Mouse (Mus musculus) liver, embryonic 14.5 days (tissue): ENCODE results near the gene Fam20c. TPM values are rescaled to one million over a fixed set of nuclear protein-coding genes. Genes with fewer than 3 reads are reported as not detected.

ENCODE experiments used
- ATAC-seq: fragments of 200-750 bp; cut with Nextera tagmentation; 2 replicates; pipeline ENCODE4 v1.8.0; 2017; ENCODE audit warnings: moderate number of reproducible peaks, mild to moderate bottlenecking, moderate library complexity; ENCODE audit not compliant: insufficient read depth
- DNase-seq, 3 experiments: peaks; one replicate each; pipeline ENCODE4 v3.0.0-alpha.2; 2012 to 2013; ENCODE audit warnings: low read depth in 3 of 3, low spot score in 3 of 3
- H3K27ac ChIP-seq: fragments of 300-500 bp; sonication (generic); 2 replicates; pipeline ENCODE4 v1.5.1; 2014; ENCODE audit warnings: moderate library complexity, mild to moderate bottlenecking, control low read depth, inconsistent platforms
- H3K27me3 ChIP-seq: fragments of 300-500 bp; sonication (generic); 2 replicates; pipeline ENCODE4 v1.6.1; 2014; ENCODE audit warnings: mild to moderate bottlenecking, low read length, moderate library complexity; ENCODE audit not compliant: control insufficient read depth, insufficient read depth
- H3K36me3 ChIP-seq: fragments of 300-500 bp; sonication (generic); replicated peaks from 2 replicates; pipeline ENCODE4 v1.6.1; 2014; ENCODE audit warnings: low read depth; ENCODE audit not compliant: control insufficient read depth, insufficient read depth
- H3K4me1 ChIP-seq, 2 experiments: fragments of 200-500 bp in 1 of 2; fragments of 300-500 bp in 1 of 2; sonication (generic) in 1 of 2; replicated peaks; 2 replicates each; pipeline ENCODE4 v1.6.1; 2012 to 2014; ENCODE audit warnings: antibody characterized with exemption in 1 of 2, inconsistent platforms in 1 of 2, low read length in 1 of 2; ENCODE audit not compliant: control insufficient read depth in 2 of 2, insufficient read depth in 2 of 2
- H3K4me2 ChIP-seq: fragments of 300-500 bp; sonication (generic); 2 replicates; pipeline ENCODE4 v1.6.1; 2014; ENCODE audit warnings: low read depth, mild to moderate bottlenecking, control low read depth, moderate library complexity
- H3K4me3 ChIP-seq, 2 experiments: fragments of 200-500 bp in 1 of 2; fragments of 300-500 bp in 1 of 2; sonication (generic) in 1 of 2; 2 replicates each; pipeline ENCODE4 v1.5.1; 2012 to 2014; ENCODE audit warnings: low read depth in 2 of 2, low read length in 2 of 2, mild to moderate bottlenecking in 2 of 2, control low read depth in 1 of 2, inconsistent platforms in 1 of 2, moderate library complexity in 1 of 2; ENCODE audit not compliant: insufficient read depth in 1 of 2
- H3K9ac ChIP-seq: fragments of 300-500 bp; sonication (generic); replicated peaks from 2 replicates; pipeline ENCODE4 v1.6.1; 2014; ENCODE audit warnings: mild to moderate bottlenecking, control low read depth, moderate library complexity
- H3K9me3 ChIP-seq: fragments of 300-500 bp; sonication (generic); 2 replicates; pipeline ENCODE4 v1.6.1; 2016; ENCODE audit warnings: low read length, mixed read lengths; ENCODE audit not compliant: control insufficient read depth
- CTCF ChIP-seq: IDR thresholded peaks from 2 replicates; pipeline ENCODE4 v1.5.1; 2016; ENCODE audit warnings: antibody characterized with exemption, low read depth, control low read depth
- EP300 ChIP-seq: IDR thresholded peaks from 2 replicates; pipeline ENCODE4 v1.6.1; 2016; ENCODE audit warnings: antibody characterized with exemption, low read depth
- WGBS: fragments of 180-500 bp; shearing (Covaris S2); extraction: QIAGEN DNeasy Blood & Tissue Kit; methylation state at CpG from one replicate; pipeline ENCODE4 v1.1.7; 2014; ENCODE audit not compliant: insufficient replicate concordance; 5-methylcytosine and 5-hydroxymethylcytosine counted together
- polyA plus RNA-seq, 2 experiments: library from polyadenylated mRNA; depleted of rRNA in 1 of 2; stranded (reverse) in 1 of 2; unstranded in 1 of 2; fragments of >200 nt; fragmentation: Nextera tagmentation in 1 of 2; extraction: Ambion mirVana in 1 of 2; gene quantifications; 2 replicates each; pipeline versions ENCODE4 v1.2.1 to v1.2.3; 2012 to 2014

Gene Fam20c
- polyA plus RNA-seq, 2 experiments, result 5.4 to 6.8 TPM

- Histone ChIP-seq H3K9me3 (no peaks in the 10 kb centered on the region), H3K27ac (no peak overlapping the region), H3K4me3 (no peak overlapping the region), H3K36me3 (no peaks in the 10 kb centered on the region), H3K4me2 (no peak overlapping the region), H3K9ac (no peak overlapping the region), H3K27me3 (no peaks in the 10 kb centered on the region), H3K4me1 (no peaks in the 10 kb centered on the region)
- DNase-seq, result no peak
- ATAC-seq, result no peak
- TF ChIP-seq EP300 (no peak), CTCF (no peak)
- 75% methylated on average over 5 of the region's 5 CpGs for WGBS
Observed at GRCm38 (mm10) chr5:138724417-138724816, 29.9 kb upstream of the Fam20c start.

- no peak for ATAC-seq
- TF ChIP-seq CTCF (no peak), EP300 (no peak)
- Histone ChIP-seq H3K9ac (no peak overlapping the region), H3K27me3 (no peaks in the 10 kb centered on the region), H3K4me3 (no peak overlapping the region), H3K4me1 (no peaks in the 10 kb centered on the region), H3K27ac (no peak overlapping the region), H3K36me3 (no peaks in the 10 kb centered on the region), H3K4me2 (no peak overlapping the region), H3K9me3 (no peaks in the 10 kb centered on the region)
- 37% methylated on average over 7 of the region's 7 CpGs for WGBS
- DNase-seq, result no peak
Observed at GRCm38 (mm10) chr5:138725151-138725550, 29.2 kb upstream of the Fam20c start.

- DNase-seq, result no peak
- H3K4me1 ChIP-seq, result peaks cover 0 to 5% of the 10 kb centered on the region in 2 experiments; a peak in 1 of 4 replicates
- ATAC-seq, result no peak
- no peaks in the 10 kb centered on the region for H3K9me3 ChIP-seq
- no peaks in the 10 kb centered on the region for H3K27me3 ChIP-seq
- H3K36me3 ChIP-seq, result no peaks in the 10 kb centered on the region
- TF ChIP-seq EP300 (no peak), CTCF (no peak)
- no peak overlapping the region for H3K4me3 ChIP-seq
- 14% methylated on average over 5 of the region's 5 CpGs for WGBS
- H3K27ac ChIP-seq, result no peak overlapping the region
- no peak overlapping the region for H3K9ac ChIP-seq
- H3K4me2 ChIP-seq, result no peak overlapping the region
Observed at GRCm38 (mm10) chr5:138730863-138731262, 23.5 kb upstream of the Fam20c start.

- no peak overlapping the region for H3K27ac ChIP-seq
- H3K4me1 ChIP-seq, result peaks cover 0 to 5% of the 10 kb centered on the region in 2 experiments; a peak in 1 of 4 replicates
- DNase-seq (no peak), ATAC-seq (no peak)
- TF ChIP-seq EP300 (no peak), CTCF (no peak)
- no peaks in the 10 kb centered on the region for H3K36me3 ChIP-seq
- no peak overlapping the region for H3K4me2 ChIP-seq
- WGBS, result 74% methylated on average over 11 of the region's 11 CpGs
- H3K9me3 ChIP-seq, result no peaks in the 10 kb centered on the region
- no peak overlapping the region for H3K9ac ChIP-seq
- H3K27me3 ChIP-seq, result no peaks in the 10 kb centered on the region
- H3K4me3 ChIP-seq, result no peak overlapping the region
Observed at GRCm38 (mm10) chr5:138733317-138733899, 20.9 kb upstream of the Fam20c start.

GRCm38 (mm10) chr5:138734018-138734417 lies 20.3 kb upstream of the Fam20c start:
- H3K36me3 ChIP-seq, result no peaks in the 10 kb centered on the region
- no peak for DNase-seq
- no peak overlapping the region for H3K4me3 ChIP-seq
- H3K4me2 ChIP-seq, result no peak overlapping the region
- ATAC-seq, result no peak
- peaks cover 0 to 5% of the 10 kb centered on the region in 2 experiments; a peak in 1 of 4 replicates for H3K4me1 ChIP-seq
- 84% methylated on average over 18 of the region's 18 CpGs for WGBS
- H3K27ac ChIP-seq, result no peak overlapping the region
- TF ChIP-seq EP300 (no peak), CTCF (no peak)
- H3K9me3 ChIP-seq, result no peaks in the 10 kb centered on the region
- H3K9ac ChIP-seq, result no peak overlapping the region
- H3K27me3 ChIP-seq, result no peaks in the 10 kb centered on the region
